Mouse (Mus musculus) olfactory bulb, adult 2 months (tissue): ENCODE data around the gene Gm10518. TPM values are rescaled to one million over a fixed set of nuclear protein-coding genes. Genes with fewer than 3 reads are reported as not detected.

ENCODE experiments used
- H3K27ac ChIP-seq: fragments of 200-500 bp; 2 replicates; pipeline ENCODE4 v1.5.1; 2012; ENCODE audit warnings: low read depth, low read length; ENCODE audit not compliant: insufficient read depth
- H3K4me1 ChIP-seq: fragments of 200-500 bp; 2 replicates; pipeline ENCODE4 v1.6.1; 2012; ENCODE audit warnings: low read length; ENCODE audit not compliant: control insufficient read depth, insufficient read depth
- H3K4me3 ChIP-seq: fragments of 200-500 bp; 2 replicates; pipeline ENCODE4 v1.5.1; 2012; ENCODE audit warnings: mild to moderate bottlenecking, low read depth, low read length, moderate library complexity; ENCODE audit not compliant: insufficient read depth
- CTCF ChIP-seq: fragments of 200-500 bp; IDR thresholded peaks from 2 replicates; pipeline ENCODE4 v1.5.1; 2012; ENCODE audit warnings: low read depth, mild to moderate bottlenecking, low read length, moderate library complexity; ENCODE audit not compliant: insufficient read depth
- POLR2A ChIP-seq: fragments of 200-500 bp; IDR thresholded peaks from 2 replicates; pipeline ENCODE4 v1.6.1; 2012; ENCODE audit warnings: mild to moderate bottlenecking, low read depth, low read length, moderate library complexity; ENCODE audit not compliant: insufficient read depth
- WGBS: fragments of 180-500 bp; shearing (Covaris S2); methylation state at CpG from one replicate; pipeline ENCODE4 v1.1.7; 2018; 5-methylcytosine and 5-hydroxymethylcytosine counted together
- polyA plus RNA-seq: library from polyadenylated mRNA; stranded (reverse); fragments of >200 nt; gene quantifications from 2 replicates; pipeline ENCODE4 v1.2.4, GENCODE M21; 2012; ENCODE audit warnings: low replicate concordance; ENCODE audit not compliant: missing spikeins, insufficient read depth, insufficient read length

The Gm10518 gene
- not detected in 2 replicates for polyA plus RNA-seq

- TF ChIP-seq POLR2A (no peak), CTCF (no peak)
- Histone ChIP-seq H3K4me1 (peaks cover 2% of the 10 kb centered on the region; the same call in 1 of the 2 replicates), H3K27ac (peak within 1 kb of the TSS; percentile 93), H3K4me3 (peak within 1 kb of the TSS; percentile 100)
- WGBS, result 1% methylated on average over 94 of the region's 94 CpGs
These were observed at the start of gene Gm10518 for GRCm38 (mm10) chr1:179802610-179803512. Gene Gm10518 (plus strand): TSS chr1:179803376.

GRCm38 (mm10) chr1:179756477-179756876 is 46.7 kb upstream of the Gm10518 start:
- TF ChIP-seq POLR2A, result no peak
- H3K4me3 ChIP-seq, result no peak overlapping the region
- H3K27ac ChIP-seq, result no peak overlapping the region
- H3K4me1 ChIP-seq, result no peaks in the 10 kb centered on the region

GRCm38 (mm10) chr1:179760086-179760485 is 43.1 kb upstream of the Gm10518 start:
- H3K4me3 ChIP-seq, result no peak overlapping the region
- 92% methylated on average over 5 of the region's 5 CpGs for WGBS
- TF ChIP-seq CTCF (no peak), POLR2A (no peak)

DNA sequence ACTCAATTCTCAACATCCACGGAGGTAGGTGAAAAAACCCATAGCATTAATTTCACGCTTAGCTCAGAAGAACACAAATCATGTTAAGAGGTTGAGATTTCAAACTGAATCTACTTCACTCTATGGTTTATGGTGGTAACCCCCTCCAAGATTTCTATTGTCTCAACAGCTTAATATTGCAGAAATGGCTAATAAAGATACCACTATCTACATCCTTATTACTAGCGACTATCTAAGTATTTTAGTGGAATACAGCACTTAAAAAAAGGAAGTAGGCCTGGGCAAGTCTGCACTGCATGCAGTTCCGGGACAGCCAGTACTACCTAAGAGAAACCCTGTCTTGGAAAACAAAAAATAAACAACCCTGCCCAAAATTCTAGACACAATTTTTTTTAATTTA is 42.6 kb upstream of the Gm10518 start:
- 89% methylated on average over 4 of the region's 4 CpGs for WGBS
- Histone ChIP-seq H3K4me3 (no peak overlapping the region), H3K4me1 (no peaks in the 10 kb centered on the region), H3K27ac (no peak overlapping the region)
- TF ChIP-seq POLR2A (no peak), CTCF (no peak)

More at GRCm38 (mm10) chr1:179760086-179760485, 43.1 kb upstream of the Gm10518 start:
- Histone ChIP-seq H3K27ac (no peak overlapping the region), H3K4me1 (no peaks in the 10 kb centered on the region)

GRCm38 (mm10) chr1:179776831-179777230 is 26.3 kb upstream of the Gm10518 start:
- WGBS, result 96% methylated on average over 8 of the region's 8 CpGs
- Histone ChIP-seq H3K4me1 (no peaks in the 10 kb centered on the region), H3K27ac (no peak overlapping the region), H3K4me3 (no peak overlapping the region)
- TF ChIP-seq CTCF (no peak), POLR2A (no peak)

DNA sequence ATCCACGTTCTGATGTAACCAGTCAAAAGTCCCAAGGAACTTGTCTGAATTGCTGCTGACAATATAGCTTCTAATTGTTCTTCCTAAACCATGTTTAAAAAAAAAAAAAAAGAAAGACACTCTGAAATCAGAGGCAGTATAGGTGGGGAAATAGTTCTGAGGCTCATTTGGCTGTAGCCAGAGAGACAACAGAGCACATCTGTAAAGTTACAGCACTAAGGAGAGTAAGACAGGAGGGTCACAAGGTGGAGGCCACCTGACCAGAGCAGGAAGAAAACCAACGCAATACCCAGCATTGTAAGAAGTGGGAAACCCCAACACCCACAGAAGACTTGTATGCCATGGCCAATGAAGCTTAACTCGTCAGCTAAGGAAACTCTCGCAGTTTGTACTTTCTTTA is 19.1 kb upstream of the Gm10518 start:
- Histone ChIP-seq H3K27ac (no peak overlapping the region), H3K4me3 (no peak overlapping the region), H3K4me1 (no peaks in the 10 kb centered on the region)
- no peak for TF ChIP-seq CTCF
- TF ChIP-seq POLR2A, result no peak
- 85% methylated on average over 4 of the region's 4 CpGs for WGBS

DNA sequence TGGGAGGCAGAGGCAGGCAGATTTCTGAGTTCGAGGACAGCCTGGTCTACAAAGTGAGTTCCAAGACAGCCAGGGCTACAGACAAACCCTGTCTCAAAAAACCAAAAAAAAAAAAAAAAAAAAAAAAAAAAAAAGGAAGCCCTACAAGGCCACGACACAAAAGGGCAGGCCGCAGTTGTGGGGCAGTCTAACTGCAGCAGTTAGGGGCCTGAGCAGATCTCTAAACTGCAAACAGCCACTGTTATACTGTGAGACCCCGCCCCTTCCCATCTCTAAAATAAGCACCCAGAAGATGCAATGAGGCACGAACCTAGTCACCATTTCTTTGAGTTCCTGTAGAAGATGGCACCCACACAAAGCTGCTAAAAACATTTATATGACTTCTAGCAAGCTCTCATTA is 17.7 kb upstream of the Gm10518 start:
- 82% methylated on average over 5 of the region's 5 CpGs for WGBS
- H3K4me3 ChIP-seq, result no peak overlapping the region

GRCm38 (mm10) chr1:179787281-179787680 is 15.9 kb upstream of the Gm10518 start:
- Histone ChIP-seq H3K4me3 (no peak overlapping the region), H3K4me1 (no peaks in the 10 kb centered on the region), H3K27ac (no peak overlapping the region)
- TF ChIP-seq POLR2A, result no peak
- TF ChIP-seq CTCF, result no peak
- WGBS, result 78% methylated on average over 4 of the region's 4 CpGs

More for the DNA sequence above, 17.7 kb upstream of the Gm10518 start:
- Histone ChIP-seq H3K4me1 (no peaks in the 10 kb centered on the region), H3K27ac (no peak overlapping the region)
- no peak for TF ChIP-seq POLR2A
- no peak for TF ChIP-seq CTCF

DNA sequence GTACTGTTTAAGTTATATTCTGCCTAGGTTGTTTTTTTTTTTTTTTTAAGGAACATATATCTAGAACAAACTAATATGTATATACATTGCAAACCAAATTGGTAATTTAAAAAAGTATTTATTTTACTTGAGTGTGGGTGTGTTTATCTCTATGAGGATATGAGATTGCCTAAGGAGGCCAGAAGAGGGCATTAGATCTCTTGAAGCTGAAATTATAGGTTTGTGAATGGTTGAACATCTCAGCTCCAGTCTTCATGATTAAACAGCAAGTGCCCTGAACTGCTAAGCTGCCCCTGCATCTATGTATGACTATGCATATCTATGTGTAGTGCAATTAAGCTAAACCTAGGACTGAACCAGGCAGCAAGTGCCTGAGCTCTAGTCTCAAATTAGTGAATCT is 4.4 kb upstream of the Gm10518 start:
- H3K27ac ChIP-seq, result no peak overlapping the region
- H3K4me3 ChIP-seq, result no peak overlapping the region
- TF ChIP-seq CTCF (no peak), POLR2A (no peak)
- peaks cover 2% of the 10 kb centered on the region; the same call in 1 of the 2 replicates for H3K4me1 ChIP-seq
